Mouse (Mus musculus) kidney, postnatal 25 days (tissue): ENCODE data around the gene E330034G19Rik.

ENCODE experiments used
- DNase-seq, 2 experiments: peaks; one replicate each; pipeline ENCODE4 v3.0.0; 2021; ENCODE audit warnings: mixed read lengths in 2 of 2

E330034G19Rik gene

GRCm38 (mm10) chr14:24358295-24358951, 65.4 kb downstream of the E330034G19Rik start:
- peak; percentile 46 to 53 for DNase-seq
